Mouse (Mus musculus): ENCODE results near the gene Pcsk6. TPM values are rescaled to one million over a fixed set of nuclear protein-coding genes. Genes with fewer than 3 reads are reported as not detected.

Pcsk6 gene
- polyA plus RNA-seq, 1 experiment from 2014 or later, result 1.2 TPM

GRCm38 (mm10) chr7:65993410-65993809, 131.9 kb downstream of the Pcsk6 start:
- Histone ChIP-seq H3K36me3 (replicated peaks) (no peaks in the 10 kb centered on the region), H3K27ac (no peak overlapping the region), H3K27me3 (ENCODE audit: poor library complexity, severe bottlenecking) (no peaks in the 10 kb centered on the region), H3K4me3 (no peak overlapping the region), H3K9me3 (no peaks in the 10 kb centered on the region), H3K4me1 (peaks cover 12% of the 10 kb centered on the region; the same call in 1 of the 2 replicates)
- DNase-seq (ENCODE audit: extremely low spot score, low spot score), result no peak
- WGBS, result 66% methylated on average over 3 of the region's 3 CpGs

- Histone ChIP-seq H3K27me3 (ENCODE audit: poor library complexity, severe bottlenecking) (no peaks in the 10 kb centered on the region), H3K27ac (no peak overlapping the region), H3K4me3 (no peak overlapping the region), H3K9me3 (peaks cover 5% of the 10 kb centered on the region), H3K4me1 (peaks cover 9% of the 10 kb centered on the region), H3K36me3 (replicated peaks) (no peaks in the 10 kb centered on the region)
- 93% methylated on average over 16 of the region's 16 CpGs for WGBS
- DNase-seq (ENCODE audit: extremely low spot score, low spot score), result no peak
These were observed 139.7 kb downstream of the Pcsk6 start for GRCm38 (mm10) chr7:66001035-66001754.

DNA sequence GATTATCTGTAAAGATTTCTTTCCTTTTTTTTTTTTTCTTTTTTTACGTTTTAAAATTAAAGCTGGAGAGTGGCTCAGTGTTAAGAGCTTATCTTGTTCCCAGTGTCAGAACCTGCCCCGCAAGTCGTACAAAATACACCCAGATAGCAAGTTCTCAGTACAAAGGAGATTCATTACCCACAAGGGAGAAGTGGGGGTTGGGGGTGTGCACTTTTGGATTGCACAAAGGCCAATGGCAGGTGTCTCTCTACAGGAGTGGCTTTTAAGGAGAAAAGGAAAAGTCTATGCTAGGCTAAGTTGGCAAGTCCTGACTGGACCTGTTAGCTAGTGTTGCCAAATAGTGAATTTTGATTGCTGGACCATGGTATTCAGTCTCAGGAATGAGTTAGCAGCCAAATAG, 140.3 kb downstream of the Pcsk6 start:
- Histone ChIP-seq H3K9me3 (peaks cover 5% of the 10 kb centered on the region), H3K4me1 (peaks cover 9% of the 10 kb centered on the region), H3K27ac (no peak overlapping the region), H3K4me3 (no peak overlapping the region), H3K36me3 (replicated peaks) (no peaks in the 10 kb centered on the region), H3K27me3 (ENCODE audit: poor library complexity, severe bottlenecking) (no peaks in the 10 kb centered on the region)
- no peak for DNase-seq (ENCODE audit: extremely low spot score, low spot score)
- WGBS, result 72% methylated on average over 3 of the region's 3 CpGs

- Histone ChIP-seq H3K4me1 (peaks cover 9% of the 10 kb centered on the region), H3K36me3 (replicated peaks) (no peaks in the 10 kb centered on the region), H3K9me3 (peaks cover 5% of the 10 kb centered on the region), H3K27ac (no peak overlapping the region), H3K27me3 (ENCODE audit: poor library complexity, severe bottlenecking) (no peaks in the 10 kb centered on the region), H3K4me3 (no peak overlapping the region)
- WGBS, result 92% methylated on average over 5 of the region's 5 CpGs
- no peak for DNase-seq (ENCODE audit: extremely low spot score, low spot score)
These were observed 141.9 kb downstream of the Pcsk6 start for GRCm38 (mm10) chr7:66003447-66003846.

GRCm38 (mm10) chr7:66003865-66004638, 142.5 kb downstream of the Pcsk6 start:
- Histone ChIP-seq H3K4me1 (peaks cover 9% of the 10 kb centered on the region), H3K27ac (no peak overlapping the region), H3K36me3 (replicated peaks) (no peaks in the 10 kb centered on the region), H3K9me3 (peaks cover 5% of the 10 kb centered on the region), H3K4me3 (no peak overlapping the region), H3K27me3 (ENCODE audit: poor library complexity, severe bottlenecking) (no peaks in the 10 kb centered on the region)
- WGBS, result 62% methylated on average over 13 of the region's 13 CpGs
- no peak for DNase-seq (ENCODE audit: extremely low spot score, low spot score)

- H3K36me3 ChIP-seq (replicated peaks), result no peaks in the 10 kb centered on the region
- WGBS, result 91% methylated on average over 10 of the region's 10 CpGs
These were observed 143.5 kb downstream of the Pcsk6 start for GRCm38 (mm10) chr7:66005066-66005465.

DNA sequence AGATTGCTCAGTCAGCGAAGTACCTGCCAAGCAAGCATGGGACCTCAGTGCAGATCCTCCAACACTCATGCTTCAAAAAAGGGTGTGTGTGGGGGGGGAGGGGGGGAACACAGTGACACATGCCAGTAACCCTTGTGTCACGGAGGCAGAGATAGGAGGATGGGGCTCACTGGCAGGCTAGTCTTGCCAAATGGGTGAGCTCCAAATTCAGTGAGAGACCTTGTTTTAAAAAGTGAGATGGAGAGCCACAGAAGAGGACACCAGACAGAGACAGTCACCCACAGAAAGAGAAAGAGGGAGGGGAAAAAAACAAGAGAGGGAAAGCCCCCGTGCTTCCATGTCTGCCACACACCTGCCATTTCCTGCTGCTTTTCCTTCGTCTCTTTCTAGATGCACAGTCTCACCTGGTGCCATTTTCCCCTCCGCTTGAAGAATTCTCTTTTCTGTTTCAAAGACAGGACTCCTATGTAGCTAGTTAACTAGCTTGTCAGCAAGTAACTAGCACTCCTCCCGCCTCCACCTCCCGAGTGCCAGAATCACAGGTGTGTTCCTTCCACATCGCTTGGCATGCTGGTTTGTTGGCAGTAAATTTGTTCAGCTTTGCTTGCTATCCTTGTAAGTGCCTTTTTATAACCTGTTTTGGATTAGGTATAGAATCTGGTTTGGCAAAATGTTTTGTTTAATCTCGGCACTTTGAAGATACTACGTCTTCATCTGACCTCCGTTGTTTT, 146.8 kb downstream of the Pcsk6 start:
- no peak for DNase-seq (ENCODE audit: extremely low spot score, low spot score)
- 88% methylated on average over 11 of the region's 11 CpGs for WGBS
- H3K9me3 ChIP-seq, result no peaks in the 10 kb centered on the region

More at GRCm38 (mm10) chr7:66005066-66005465, 143.5 kb downstream of the Pcsk6 start:
- Histone ChIP-seq H3K9me3 (no peaks in the 10 kb centered on the region), H3K27ac (no peak overlapping the region), H3K4me1 (peaks cover 9% of the 10 kb centered on the region), H3K4me3 (no peak overlapping the region), H3K27me3 (ENCODE audit: poor library complexity, severe bottlenecking) (no peaks in the 10 kb centered on the region)
- no peak for DNase-seq (ENCODE audit: extremely low spot score, low spot score)

DNA sequence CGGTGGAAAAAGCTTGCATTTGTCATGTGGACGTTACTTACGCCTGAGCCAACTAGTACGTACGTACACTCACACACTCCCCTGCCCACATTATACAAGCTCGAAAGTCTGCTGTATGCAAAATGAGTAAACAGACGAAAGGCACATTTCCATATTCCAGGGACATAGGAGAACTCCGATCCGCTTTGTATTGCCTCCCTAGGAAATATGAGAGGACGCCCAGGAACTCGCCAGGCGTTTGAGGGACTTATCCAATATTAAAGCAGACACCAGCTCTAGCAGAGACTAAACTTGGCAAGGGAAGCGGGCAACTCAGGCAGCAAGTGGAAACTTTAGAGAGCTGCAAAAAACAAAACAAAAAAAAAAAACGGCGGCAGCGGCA, 147.3 kb downstream of the Pcsk6 start:
- H3K9me3 ChIP-seq, result no peaks in the 10 kb centered on the region
- 94% methylated on average over 16 of the region's 16 CpGs for WGBS
- H3K27me3 ChIP-seq (ENCODE audit: poor library complexity, severe bottlenecking), result no peaks in the 10 kb centered on the region
- no peak overlapping the region for H3K4me3 ChIP-seq
- no peaks in the 10 kb centered on the region for H3K36me3 ChIP-seq (replicated peaks)
- peaks cover 32% of the 10 kb centered on the region for H3K4me1 ChIP-seq
- DNase-seq (ENCODE audit: extremely low spot score, low spot score), result no peak
- no peak overlapping the region for H3K27ac ChIP-seq

More for the DNA sequence above, 146.8 kb downstream of the Pcsk6 start:
- H3K36me3 ChIP-seq (replicated peaks), result no peaks in the 10 kb centered on the region
- no peaks in the 10 kb centered on the region for H3K27me3 ChIP-seq (ENCODE audit: poor library complexity, severe bottlenecking)
- H3K4me3 ChIP-seq, result no peak overlapping the region
- H3K27ac ChIP-seq, result no peak overlapping the region
- peaks cover 34% of the 10 kb centered on the region for H3K4me1 ChIP-seq

DNA sequence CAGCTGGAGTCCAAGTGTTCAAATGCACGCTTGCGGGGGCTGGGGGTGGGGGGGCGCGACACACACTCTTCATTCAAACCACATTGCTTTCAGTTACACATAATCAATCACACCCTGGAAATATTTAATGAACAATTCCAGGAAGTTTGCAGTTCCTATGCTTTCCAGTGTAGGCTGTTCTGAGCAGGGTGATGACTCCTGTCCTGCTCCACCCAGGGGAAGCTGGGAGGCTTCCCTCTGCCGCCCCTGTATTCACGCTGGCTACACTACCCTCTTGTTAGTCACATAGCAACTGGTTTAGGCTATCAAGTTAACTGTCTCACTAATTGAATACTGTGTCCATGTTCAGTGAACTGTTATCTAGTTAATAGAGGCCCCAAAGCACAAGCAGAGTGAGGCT, 149.0 kb downstream of the Pcsk6 start:
- Histone ChIP-seq H3K4me3 (no peak overlapping the region), H3K27ac (no peak overlapping the region), H3K27me3 (ENCODE audit: poor library complexity, severe bottlenecking) (no peaks in the 10 kb centered on the region), H3K4me1 (peaks cover 28% of the 10 kb centered on the region), H3K9me3 (no peaks in the 10 kb centered on the region), H3K36me3 (replicated peaks) (no peaks in the 10 kb centered on the region)
- no peak for DNase-seq (ENCODE audit: extremely low spot score, low spot score)
- 85% methylated on average over 6 of the region's 6 CpGs for WGBS

GRCm38 (mm10) chr7:66027747-66028146, 166.2 kb downstream of the Pcsk6 start:
- H3K4me3 ChIP-seq, result no peak overlapping the region
- no peaks in the 10 kb centered on the region for H3K27me3 ChIP-seq (ENCODE audit: poor library complexity, severe bottlenecking)
- H3K36me3 ChIP-seq (replicated peaks), result no peaks in the 10 kb centered on the region
- no peaks in the 10 kb centered on the region for H3K9me3 ChIP-seq
- H3K27ac ChIP-seq, result no peak overlapping the region
- no peak for DNase-seq (ENCODE audit: extremely low spot score, low spot score)
- 88% methylated on average over 2 of the region's 2 CpGs for WGBS
- peaks cover 21% of the 10 kb centered on the region; the same call in 1 of the 2 replicates for H3K4me1 ChIP-seq

DNA sequence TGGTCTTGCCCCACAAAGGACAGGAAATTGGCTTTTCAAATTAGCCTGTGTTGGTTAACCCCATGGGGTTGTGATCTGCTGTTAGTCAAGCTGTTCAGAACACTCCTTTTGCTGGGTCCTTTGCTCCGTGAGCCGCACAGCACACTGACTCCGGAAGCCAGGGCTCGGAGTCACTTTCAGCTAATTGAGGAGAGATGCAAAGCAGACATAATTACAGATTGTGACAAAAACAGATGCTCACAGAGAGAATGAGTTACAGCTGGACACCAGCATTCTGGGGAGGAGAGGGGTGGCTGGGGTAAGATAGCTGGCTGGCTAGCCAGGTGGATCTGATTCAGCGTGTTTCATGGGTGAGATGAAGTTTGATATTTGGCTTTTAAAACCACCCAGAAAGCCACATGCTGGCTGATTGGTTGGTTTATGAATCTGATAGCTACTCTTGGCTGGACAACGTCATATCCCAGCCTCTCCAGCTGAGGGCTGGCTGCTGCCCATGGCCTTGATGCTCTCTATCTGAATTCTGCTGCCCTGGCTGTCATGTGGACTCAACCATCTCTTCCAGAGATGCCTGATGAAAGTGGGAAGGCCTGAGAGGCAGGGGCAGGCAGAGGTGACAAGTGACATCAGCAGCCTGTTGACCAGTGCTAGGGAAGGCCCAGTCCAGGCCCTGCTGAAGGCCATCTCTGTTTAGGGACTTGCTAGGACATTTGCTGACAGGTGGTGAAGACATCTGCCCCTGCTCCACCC, 167.4 kb downstream of the Pcsk6 start:
- Histone ChIP-seq H3K9me3 (no peaks in the 10 kb centered on the region), H3K4me3 (no peak overlapping the region), H3K4me1 (peaks cover 20% of the 10 kb centered on the region), H3K36me3 (replicated peaks) (no peaks in the 10 kb centered on the region), H3K27ac (no peak overlapping the region), H3K27me3 (ENCODE audit: poor library complexity, severe bottlenecking) (no peaks in the 10 kb centered on the region)
- no peak for DNase-seq (ENCODE audit: extremely low spot score, low spot score)
- 61% methylated on average over 6 of the region's 6 CpGs for WGBS

- H3K36me3 ChIP-seq (replicated peaks), result no peaks in the 10 kb centered on the region
- no peak for DNase-seq (ENCODE audit: extremely low spot score, low spot score)
- H3K4me1 ChIP-seq, result peaks cover 29% of the 10 kb centered on the region
- no peaks in the 10 kb centered on the region for H3K9me3 ChIP-seq
- H3K27ac ChIP-seq, result no peak overlapping the region
- H3K4me3 ChIP-seq, result no peak overlapping the region
- no peaks in the 10 kb centered on the region for H3K27me3 ChIP-seq (ENCODE audit: poor library complexity, severe bottlenecking)
- WGBS, result 86% methylated on average over 8 of the region's 8 CpGs
These were observed 175.3 kb downstream of the Pcsk6 start for GRCm38 (mm10) chr7:66036809-66037208.

All from forebrain, embryonic 10.5 days (tissue).